Mouse (Mus musculus): ENCODE measurements around the gene Unc13d.

DNA sequence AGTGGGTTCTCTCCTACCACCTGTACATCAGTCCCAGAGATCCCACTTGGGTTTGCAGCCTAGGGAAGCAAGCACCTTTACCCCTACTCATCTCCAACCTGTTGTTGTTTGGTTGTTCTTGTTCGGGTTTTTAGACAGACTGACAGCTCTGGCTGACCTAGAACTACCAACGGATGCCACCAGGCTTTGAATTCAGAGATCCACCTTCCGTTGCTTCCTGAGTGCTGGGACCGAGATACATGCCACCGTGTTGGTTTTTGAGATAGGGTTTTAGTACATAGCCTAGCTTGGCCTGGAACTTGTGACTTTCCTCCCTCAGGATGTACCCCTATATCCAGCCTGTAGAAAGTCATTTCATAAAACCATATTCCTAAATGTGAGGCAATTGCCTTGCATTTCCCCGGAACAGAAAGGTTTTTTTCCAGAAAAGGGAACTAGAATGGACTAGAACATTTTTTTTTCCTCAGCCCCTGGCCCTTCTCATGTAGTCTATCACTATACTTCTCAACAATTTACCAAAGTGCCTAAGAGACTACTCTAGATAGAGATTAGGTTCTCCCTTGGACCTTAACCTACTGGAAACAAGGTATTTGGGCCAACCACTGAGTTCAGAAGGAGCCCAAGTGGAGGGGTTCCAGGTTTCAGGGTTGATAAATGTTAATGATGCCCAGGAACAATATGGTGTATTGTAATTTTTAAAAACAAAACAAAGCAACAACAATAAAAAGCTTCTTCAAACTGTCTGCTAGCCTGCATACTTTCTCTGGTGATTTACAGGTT, 48.5 kb downstream of the Unc13d start:
- no peak for TF ChIP-seq POLR2A (IDR thresholded peaks at IDR 0.05; ENCODE audit: insufficient read depth, low read length)
- no peak for TF ChIP-seq CTCF (IDR thresholded peaks at IDR 0.05; ENCODE audit: low read depth, low read length)
- no peak for TF ChIP-seq EP300 (IDR thresholded peaks at IDR 0.05; ENCODE audit: insufficient read depth, low read depth, low read length)

Data from ES-Bruce4 (cell line).